Mouse (Mus musculus): ENCODE data around the gene Rasal1. TPM values are rescaled to one million over a fixed set of nuclear protein-coding genes. Genes with fewer than 3 reads are reported as not detected.

Rasal1 gene
- total RNA-seq, 2 experiments from 2014 or later, result 14.3 TPM; not detected in 1

DNA sequence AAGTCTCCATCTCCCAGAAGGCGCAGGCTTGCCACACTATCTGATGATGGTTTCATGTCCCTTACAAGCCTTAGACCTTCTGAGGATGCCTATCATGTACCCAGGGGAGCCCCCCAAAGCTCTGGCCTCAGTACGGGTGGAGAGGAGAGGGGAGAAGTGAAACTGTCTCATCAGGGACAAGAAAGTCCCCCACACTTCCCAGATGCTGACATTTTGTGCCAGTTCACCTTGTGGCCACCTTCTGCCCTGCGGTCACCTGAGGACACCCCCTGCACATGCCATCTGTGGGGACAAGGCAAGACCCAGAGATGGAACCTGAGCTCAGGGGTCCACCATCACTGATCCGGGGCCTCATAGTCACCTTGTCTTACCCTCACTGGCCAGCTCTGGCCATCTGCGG lies 39.3 kb downstream of the Rasal1 start:
- ATAC-seq (replicated peaks; ENCODE audit: low FRiP score, poor library complexity, severe bottlenecking), result no peak

GRCm38 (mm10) chr5:120688434-120688833 lies 39.8 kb downstream of the Rasal1 start:
- no peak for ATAC-seq (replicated peaks; ENCODE audit: low FRiP score, poor library complexity, severe bottlenecking)

DNA sequence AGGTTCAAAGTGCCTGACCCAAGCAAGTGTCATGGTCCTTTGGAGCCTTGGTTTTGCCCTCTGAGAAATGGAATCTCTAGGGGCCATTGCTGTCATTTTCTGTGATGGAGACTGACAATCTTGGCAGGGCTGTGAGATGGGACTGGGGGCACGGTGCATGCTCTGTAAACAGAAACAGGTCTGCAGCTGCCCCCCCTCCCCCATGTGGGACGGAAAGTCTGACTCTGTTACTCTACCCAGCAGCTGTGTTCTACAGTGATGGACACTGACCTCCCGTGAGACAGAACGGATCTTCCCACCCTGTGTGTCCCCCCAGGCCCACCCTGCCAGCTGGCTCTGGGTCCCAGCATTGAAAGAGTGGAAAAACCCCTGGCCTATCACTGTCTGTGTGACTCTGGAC lies 41.8 kb downstream of the Rasal1 start:
- ATAC-seq (replicated peaks; ENCODE audit: low FRiP score, poor library complexity, severe bottlenecking), result no peak

- no peak for ATAC-seq (replicated peaks; ENCODE audit: low FRiP score, poor library complexity, severe bottlenecking)
These were observed 43.4 kb downstream of the Rasal1 start for GRCm38 (mm10) chr5:120692034-120692433.

DNA sequence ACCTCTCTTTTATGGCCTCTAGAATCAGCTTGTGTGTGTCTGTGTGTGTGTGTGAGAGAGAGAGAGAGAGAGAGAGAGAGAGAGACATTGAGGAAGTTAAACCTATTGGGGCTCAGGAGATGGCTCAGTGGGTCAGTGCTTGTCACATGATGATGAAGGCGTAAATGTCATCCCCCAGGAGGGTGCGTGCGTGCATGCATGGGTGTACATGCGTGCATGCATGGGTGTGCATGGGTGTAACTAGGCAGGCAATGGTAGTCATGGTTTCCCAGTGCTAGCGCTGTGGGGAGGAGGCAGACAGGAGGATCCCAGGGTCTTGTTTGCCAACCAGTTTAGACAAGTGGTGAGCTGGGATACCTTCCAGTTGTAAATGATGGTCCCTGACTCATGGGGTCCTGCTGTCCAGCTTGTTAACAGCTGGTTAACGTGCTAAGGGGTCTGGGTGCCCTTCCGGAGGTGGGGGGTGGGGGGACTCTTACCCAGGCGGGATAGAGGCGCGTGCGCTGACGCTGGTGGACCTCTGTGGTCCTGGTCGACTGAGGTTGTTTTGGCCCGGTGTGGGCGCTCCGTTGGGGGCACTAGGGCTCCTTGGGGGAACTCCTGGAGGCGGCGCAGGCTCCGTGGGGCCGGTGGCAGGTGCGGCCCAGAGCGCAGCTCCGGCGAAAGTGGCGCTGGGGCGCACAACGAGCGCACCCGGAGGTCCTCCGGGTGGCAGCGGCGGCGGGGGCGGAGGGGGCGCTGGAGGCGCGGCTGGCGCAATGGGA lies 45.5 kb downstream of the Rasal1 start:
- ATAC-seq (replicated peaks; ENCODE audit: low FRiP score, poor library complexity, severe bottlenecking), result no peak

DNA sequence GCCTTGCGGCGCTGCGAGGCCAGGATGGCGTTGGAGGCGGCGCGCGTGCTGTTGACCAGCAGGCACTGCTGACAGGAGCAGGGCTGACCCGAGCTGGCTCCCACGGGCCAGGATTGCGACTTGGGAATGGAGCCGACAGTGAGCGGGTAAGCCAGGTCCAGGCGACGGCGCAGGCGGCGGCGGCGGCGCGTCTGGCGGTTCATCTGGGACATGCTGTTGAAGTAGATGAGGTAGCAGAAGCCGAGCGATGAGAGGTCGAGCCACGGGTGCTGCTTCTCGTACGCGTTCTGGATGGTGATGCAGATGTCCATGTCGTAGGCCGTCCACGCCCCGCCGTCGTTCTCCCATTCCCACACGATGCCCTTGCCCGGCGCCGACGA lies 46.1 kb downstream of the Rasal1 start:
- no peak for ATAC-seq (replicated peaks; ENCODE audit: low FRiP score, poor library complexity, severe bottlenecking)

GRCm38 (mm10) chr5:120696057-120696743 lies 47.6 kb downstream of the Rasal1 start:
- ATAC-seq (replicated peaks; ENCODE audit: low FRiP score, poor library complexity, severe bottlenecking), result no peak

GRCm38 (mm10) chr5:120696865-120697264 lies 48.3 kb downstream of the Rasal1 start:
- no peak for ATAC-seq (replicated peaks; ENCODE audit: low FRiP score, poor library complexity, severe bottlenecking)

DNA sequence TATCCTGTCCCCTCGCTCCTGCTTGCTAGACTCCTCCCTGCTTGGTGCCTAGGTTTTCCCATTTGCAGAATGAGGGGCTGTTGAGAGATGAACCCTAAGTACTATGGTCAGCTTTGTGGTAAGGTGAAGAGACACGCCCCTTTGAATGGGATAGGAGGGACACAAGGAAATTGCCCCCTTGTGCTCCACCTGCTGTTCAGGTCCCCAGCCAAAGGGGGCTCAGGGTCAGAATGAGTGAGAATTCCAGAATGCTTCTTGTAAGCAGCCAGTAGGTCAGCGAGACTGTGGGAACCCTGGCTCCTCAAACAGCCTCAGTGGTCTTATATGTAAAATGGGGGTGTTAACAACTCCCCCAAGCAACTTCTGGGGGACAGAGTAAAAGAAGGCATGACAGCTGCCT lies 49.6 kb downstream of the Rasal1 start:
- ATAC-seq (replicated peaks; ENCODE audit: low FRiP score, poor library complexity, severe bottlenecking), result no peak

- ATAC-seq (replicated peaks; ENCODE audit: low FRiP score, poor library complexity, severe bottlenecking), result no peak
These were observed 50.3 kb downstream of the Rasal1 start for GRCm38 (mm10) chr5:120698801-120699391.

- no peak for ATAC-seq (replicated peaks; ENCODE audit: low FRiP score, poor library complexity, severe bottlenecking)
These were observed 52.6 kb downstream of the Rasal1 start for GRCm38 (mm10) chr5:120700996-120701790.

DNA sequence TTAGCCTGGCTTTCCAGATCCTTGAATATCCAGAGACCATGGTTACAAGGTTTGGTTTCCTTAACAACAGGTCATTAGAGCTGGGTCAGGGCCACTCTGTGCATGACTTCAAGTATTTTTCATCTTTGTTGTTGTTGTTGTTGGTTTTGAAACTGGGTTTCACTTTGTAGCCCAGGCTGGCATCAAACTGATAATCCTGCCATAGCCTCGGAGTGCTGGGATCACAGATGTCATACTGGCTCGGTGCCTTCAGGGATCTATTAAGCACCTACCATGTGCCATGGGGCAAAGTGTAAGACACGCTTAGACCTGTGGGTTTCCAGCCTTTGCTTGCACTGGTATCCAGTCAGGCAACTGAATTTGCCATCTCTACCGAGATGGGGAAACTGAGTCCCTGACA lies 53.8 kb downstream of the Rasal1 start:
- no peak for ATAC-seq (replicated peaks; ENCODE audit: low FRiP score, poor library complexity, severe bottlenecking)

DNA sequence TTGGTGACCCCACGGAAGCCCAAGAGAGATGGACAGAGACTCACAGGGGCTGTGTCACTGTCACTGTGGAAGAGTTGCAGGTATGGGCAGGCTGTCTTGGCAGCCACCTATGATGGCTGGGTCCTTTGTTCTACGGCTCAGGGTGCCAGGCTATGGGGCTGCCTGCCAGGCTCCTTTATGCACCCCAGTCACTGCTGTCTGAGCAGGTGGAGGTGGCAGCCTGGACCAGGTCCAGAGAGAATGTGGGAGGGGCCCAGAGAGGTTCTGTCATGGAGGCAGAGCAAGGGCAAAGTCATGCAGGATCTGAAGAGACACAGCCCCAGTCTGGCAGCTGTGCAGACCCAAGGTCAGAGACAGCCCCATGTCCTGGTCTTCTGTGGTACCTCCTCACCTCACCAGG lies 54.4 kb downstream of the Rasal1 start:
- ATAC-seq (replicated peaks; ENCODE audit: low FRiP score, poor library complexity, severe bottlenecking), result no peak

DNA sequence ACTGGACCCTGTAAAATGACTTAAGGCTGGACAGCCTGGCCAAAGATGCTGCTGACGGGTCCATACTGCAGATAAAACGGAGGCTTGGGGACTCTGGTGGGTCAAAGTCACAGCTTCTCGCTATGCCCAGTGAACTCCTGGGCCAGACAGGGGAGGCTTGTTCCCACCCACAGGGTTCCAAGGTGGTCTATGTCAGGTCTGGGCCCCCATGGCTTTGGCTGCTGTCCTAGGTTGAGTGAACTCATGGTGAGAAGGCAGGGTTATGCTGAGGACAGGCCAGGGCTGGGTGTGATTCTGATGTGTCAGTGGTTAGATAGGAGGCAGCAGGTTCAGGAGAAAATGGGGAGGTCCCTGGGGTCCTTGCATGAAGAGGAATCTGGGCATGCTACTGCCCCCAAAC lies 55.0 kb downstream of the Rasal1 start:
- ATAC-seq (replicated peaks; ENCODE audit: low FRiP score, poor library complexity, severe bottlenecking), result no peak

- no peak for ATAC-seq (replicated peaks; ENCODE audit: low FRiP score, poor library complexity, severe bottlenecking)
These were observed 55.8 kb downstream of the Rasal1 start for GRCm38 (mm10) chr5:120704421-120704820.

GRCm38 (mm10) chr5:120706541-120706940 lies 57.9 kb downstream of the Rasal1 start:
- no peak for ATAC-seq (replicated peaks; ENCODE audit: low FRiP score, poor library complexity, severe bottlenecking)

DNA sequence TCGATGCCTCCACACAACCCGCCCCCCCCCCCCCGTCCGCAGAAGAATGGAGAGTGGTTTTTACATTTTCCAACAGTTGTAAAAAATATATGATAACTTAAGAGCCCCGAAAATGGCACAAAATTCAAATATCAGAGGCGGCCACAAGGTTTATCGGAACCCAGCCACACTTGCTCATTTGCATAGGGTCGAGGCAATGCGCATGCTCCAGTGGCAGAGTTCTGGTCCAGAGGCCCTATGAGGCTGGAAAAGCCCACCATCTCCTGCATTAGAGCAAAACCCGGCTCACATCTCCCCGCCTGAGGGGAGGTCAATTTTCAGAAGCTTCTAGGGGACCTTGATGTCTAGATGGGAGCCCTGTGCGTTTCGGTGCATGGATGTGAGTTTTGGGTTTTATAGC lies 58.4 kb downstream of the Rasal1 start:
- ATAC-seq (replicated peaks; ENCODE audit: low FRiP score, poor library complexity, severe bottlenecking), result no peak

DNA sequence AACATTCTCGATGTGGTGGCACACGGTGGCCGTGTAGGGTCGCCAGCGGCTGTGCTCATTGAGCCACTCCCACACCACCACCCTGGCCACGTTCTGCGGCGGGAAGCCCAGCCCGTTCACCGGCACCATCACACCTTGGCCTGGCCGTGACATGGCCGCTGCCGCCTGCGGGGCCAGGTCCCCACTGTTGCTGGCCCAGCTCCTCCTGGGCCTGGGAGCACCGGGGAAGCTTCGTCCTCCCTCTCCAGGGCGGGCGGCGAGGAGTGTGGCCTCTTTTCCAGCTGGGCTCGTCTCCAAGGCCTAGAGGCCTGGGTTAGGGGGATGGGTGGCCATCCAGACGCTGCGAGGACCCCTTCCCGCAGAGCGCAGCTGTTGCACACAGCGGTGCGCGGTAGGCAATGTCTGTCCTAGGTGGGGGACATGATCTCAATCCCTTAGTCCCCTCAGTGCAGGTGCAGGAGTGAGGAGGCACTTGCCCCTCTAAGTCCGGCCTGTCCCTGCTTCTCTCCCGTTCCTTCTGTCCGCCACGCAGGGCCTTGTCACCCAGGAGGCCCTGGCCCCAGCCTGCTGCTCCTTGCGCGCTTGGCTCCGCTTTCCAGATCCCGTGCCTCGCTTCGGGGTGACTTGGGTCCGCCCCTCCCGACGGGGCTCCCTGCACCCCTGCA lies 61.7 kb downstream of the Rasal1 start:
- ATAC-seq (replicated peaks; ENCODE audit: low FRiP score, poor library complexity, severe bottlenecking), result no peak

DNA sequence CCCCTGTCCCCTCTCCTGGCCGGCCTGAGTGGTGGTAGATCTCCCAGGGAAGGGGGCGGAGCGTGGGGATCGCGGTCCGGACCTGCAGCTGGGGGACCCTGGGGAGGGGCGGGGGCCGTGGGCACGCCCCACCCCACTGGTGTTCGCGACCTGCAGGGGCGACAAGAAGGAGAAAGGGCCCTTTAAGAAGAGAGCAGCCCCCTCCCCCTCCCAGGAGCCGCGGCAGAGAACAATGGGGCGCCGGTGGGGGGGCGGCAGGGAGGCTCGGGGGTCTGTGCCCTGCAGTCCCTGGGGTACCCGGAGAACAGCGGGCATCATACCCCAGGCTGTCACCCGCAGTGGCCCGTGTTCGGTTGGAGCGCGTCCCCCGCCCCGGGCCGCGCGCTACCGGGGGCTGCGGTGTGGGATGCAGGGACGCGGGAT lies 62.2 kb downstream of the Rasal1 start:
- no peak for ATAC-seq (replicated peaks; ENCODE audit: low FRiP score, poor library complexity, severe bottlenecking)

DNA sequence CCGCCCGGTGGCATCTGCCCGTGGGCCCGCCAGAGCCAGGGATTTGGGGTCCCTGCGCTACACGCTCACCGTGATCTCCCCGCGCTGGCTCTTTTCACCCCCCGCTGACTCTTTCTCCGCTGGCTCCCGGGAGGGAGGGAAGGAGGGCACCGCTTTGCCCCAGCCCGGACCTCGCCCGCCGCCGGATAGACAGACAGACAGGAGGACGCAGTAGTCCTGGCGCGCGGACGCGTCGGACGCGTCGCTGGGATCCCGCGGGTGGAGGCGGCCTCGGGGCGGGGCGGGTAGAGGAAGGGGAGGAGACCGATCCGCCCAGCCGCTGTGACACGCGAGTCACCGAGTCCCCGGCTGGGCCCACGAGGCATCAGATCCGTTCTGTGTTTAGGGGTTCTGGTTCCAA lies 62.8 kb downstream of the Rasal1 start:
- ATAC-seq (replicated peaks; ENCODE audit: low FRiP score, poor library complexity, severe bottlenecking), result no peak
